Mouse (Mus musculus): ENCODE data around the gene Hadh.

GRCm38 (mm10) chr3:131247851-131248250, 24.1 kb downstream of the Hadh start:
- TF ChIP-seq CTCF (conservative IDR thresholded peaks at IDR 0.05; ENCODE audit: low read length) (no peak), NANOG (IDR thresholded peaks at IDR 0.05; ENCODE audit: borderline replicate concordance, low read length) (no peak)

All from E14TG2a.4 (cell line).